Mouse (Mus musculus): ENCODE measurements around the gene Gm29049. TPM values are rescaled to one million over a fixed set of nuclear protein-coding genes. Genes with fewer than 3 reads are reported as not detected.
"Not testable (repeated sequence)": the region's sequence is repeated elsewhere in the genome, so short reads cannot be mapped to it uniquely, and the experiment has no call there.

Gene Gm29049
- polyA plus RNA-seq (2012; ENCODE audit: insufficient read depth, insufficient read length, low replicate concordance, missing spikeins), result not detected in 2 replicates

DNA sequence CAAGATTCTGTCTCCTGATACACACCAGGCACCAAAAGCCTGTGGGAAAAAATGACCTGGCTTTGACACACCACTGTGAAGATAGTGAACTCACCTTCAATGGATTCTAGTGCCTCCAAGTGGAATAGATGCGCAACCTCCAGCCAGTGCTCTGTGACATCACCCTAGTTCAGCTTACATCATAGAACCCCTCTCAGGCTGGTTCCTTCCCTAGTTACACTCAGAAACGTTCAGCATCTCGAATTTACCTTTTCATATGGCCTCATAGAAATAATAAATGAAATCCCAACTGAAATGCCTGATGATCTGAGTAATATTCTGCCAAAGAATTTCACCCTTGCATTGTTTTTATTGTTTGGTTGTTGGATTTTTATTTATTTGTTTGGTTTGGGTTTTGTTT lies at the start of gene Gm29049:
Gm29049 (minus strand) TSS at position 101 of the 400 bp plus-strand sequence.
- WGBS, result 18% methylated on average over 2 of the region's 3 CpGs
- H3K27ac ChIP-seq (ENCODE audit: insufficient read depth, low read depth, low read length); H3K4me1 ChIP-seq (ENCODE audit: control insufficient read depth, insufficient read depth, low read length); H3K4me3 ChIP-seq (ENCODE audit: insufficient read depth, low read depth, low read length): not testable (repeated sequence)

Other genes starting within 250 kb of the Gm29049 start
- not detected in 2 replicates for gene Gm20825, start 74.3 kb upstream of the Gm29049 start, polyA plus RNA-seq (2012; ENCODE audit: insufficient read depth, insufficient read length, low replicate concordance, missing spikeins)

All from olfactory bulb, adult 2 months (tissue).